Mouse (Mus musculus) intestine, embryonic 14.5 days (tissue): ENCODE measurements at regions not wholly inside any gene's neighbourhood (a gene's known extent, or its start where the extent isn't known, plus 50 kb on each side); places are given as distances from the start of the nearest gene placed in this dataset.

Experiments used
- ATAC-seq: fragments of 200-750 bp; cut with Nextera tagmentation; replicated peaks from 2 replicates; pipeline ENCODE4 v1.8.0; 2017; ENCODE audit warnings: low read depth, moderate number of reproducible peaks, moderate TSS enrichment, moderate library complexity; ENCODE audit not compliant: low FRiP score, low TSS enrichment
- DNase-seq: peaks from one replicate; pipeline ENCODE4 v3.0.0-alpha.2; 2018; ENCODE audit warnings: low spot score
- H3K27ac ChIP-seq: fragments of 300-500 bp; sonication (generic); 2 replicates; pipeline ENCODE4 v1.5.1; 2014; ENCODE audit warnings: low read depth, mild to moderate bottlenecking, control low read depth
- H3K27me3 ChIP-seq: fragments of 300-500 bp; sonication (generic); replicated peaks from 2 replicates; pipeline ENCODE4 v1.6.1; 2014; ENCODE audit warnings: low read length, control low read depth; ENCODE audit not compliant: control insufficient read depth, insufficient read depth
- H3K36me3 ChIP-seq: fragments of 300-500 bp; sonication (generic); 2 replicates; pipeline ENCODE4 v1.6.1; 2014; ENCODE audit warnings: low read length, control low read depth; ENCODE audit not compliant: control insufficient read depth, insufficient read depth
- H3K4me1 ChIP-seq: fragments of 300-500 bp; sonication (generic); replicated peaks from 2 replicates; pipeline ENCODE4 v1.6.1; 2014; ENCODE audit warnings: low read length, control low read depth, mixed read lengths; ENCODE audit not compliant: control insufficient read depth, insufficient read depth
- H3K4me2 ChIP-seq: fragments of 300-500 bp; sonication (generic); 2 replicates; pipeline ENCODE4 v1.6.1; 2014; ENCODE audit warnings: low read length
- H3K4me3 ChIP-seq: fragments of 300-500 bp; sonication (generic); 2 replicates; pipeline ENCODE4 v1.5.1; 2014; ENCODE audit warnings: low read depth, low read length, control low read depth, mixed read lengths
- H3K9ac ChIP-seq: fragments of 300-500 bp; sonication (generic); 2 replicates; pipeline ENCODE4 v1.6.1; 2014; ENCODE audit warnings: mild to moderate bottlenecking, low read length
- H3K9me3 ChIP-seq: fragments of 300-500 bp; sonication (generic); 2 replicates; pipeline ENCODE4 v1.6.1; 2016; ENCODE audit warnings: low read length, control low read depth; ENCODE audit not compliant: control insufficient read depth
- WGBS: fragments of 180-500 bp; shearing (Covaris S2); extraction: QIAGEN DNeasy Blood & Tissue Kit; methylation state at CpG from one replicate; pipeline ENCODE4 v1.1.7; 2014; 5-methylcytosine and 5-hydroxymethylcytosine counted together

DNA sequence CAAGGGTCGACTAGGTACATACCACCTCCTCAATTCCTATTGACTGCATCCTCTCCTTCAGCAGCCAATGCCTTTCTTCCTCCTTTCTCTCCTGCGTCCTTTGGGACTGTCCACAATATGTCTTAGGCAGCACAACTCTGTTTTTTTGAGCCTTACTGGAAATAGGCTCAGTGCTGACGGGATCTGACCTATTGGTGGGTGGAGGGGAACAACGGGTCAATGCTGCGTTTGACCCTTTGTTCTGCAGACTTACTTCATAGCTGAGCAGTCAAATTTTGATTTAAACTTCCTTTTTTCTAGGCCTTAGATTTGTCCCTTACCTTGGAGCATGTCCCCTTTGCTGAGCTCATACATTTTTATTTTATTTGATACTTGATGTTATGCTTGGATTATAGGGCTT, 103.4 kb downstream of the Gm10295 start:
- no peak for ATAC-seq

DNA sequence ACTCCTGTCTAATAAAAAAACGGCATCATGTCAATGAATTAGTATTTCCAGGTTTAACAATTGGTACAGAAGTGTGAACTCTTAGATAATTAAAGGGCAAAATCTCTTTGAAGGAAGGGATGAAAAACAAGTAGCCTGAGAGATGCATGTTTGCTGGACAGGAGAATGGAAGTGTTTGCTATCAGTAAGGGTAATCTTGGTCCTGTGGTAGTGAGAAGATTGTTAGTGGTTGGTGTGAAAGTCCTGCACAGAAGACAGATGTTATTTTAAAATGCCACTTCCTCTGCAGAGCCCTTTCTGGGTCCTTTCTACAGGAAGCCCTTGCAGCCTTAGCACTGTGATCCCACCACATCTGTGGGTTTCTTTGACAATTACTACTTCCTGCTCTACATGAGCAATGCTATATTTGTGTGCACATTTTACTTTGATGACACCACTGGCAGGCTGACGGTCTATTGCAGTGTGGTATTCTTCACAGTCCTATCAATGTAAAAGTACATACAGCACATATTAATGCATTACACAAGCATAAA, 108.8 kb downstream of the Gm10295 start:
- H3K4me1 ChIP-seq: no peaks in the 10 kb centered on the region
- H3K27ac ChIP-seq: no peak overlapping the region
- H3K36me3 ChIP-seq: no peaks in the 10 kb centered on the region
- H3K9ac ChIP-seq: no peak overlapping the region
- no peaks in the 10 kb centered on the region for H3K27me3 ChIP-seq
- H3K9me3 ChIP-seq: no peaks in the 10 kb centered on the region
- no peak for ATAC-seq
- no peak overlapping the region for H3K4me3 ChIP-seq
- no peak overlapping the region for H3K4me2 ChIP-seq
- DNase-seq: no peak
- 71% methylated on average over 2 of the region's 2 CpGs for WGBS

More for the DNA sequence above, 103.4 kb downstream of the Gm10295 start:
- Histone ChIP-seq H3K9me3 (no peaks in the 10 kb centered on the region), H3K27me3 (no peaks in the 10 kb centered on the region), H3K9ac (no peak overlapping the region), H3K27ac (no peak overlapping the region), H3K4me3 (no peak overlapping the region), H3K4me1 (no peaks in the 10 kb centered on the region), H3K4me2 (no peak overlapping the region), H3K36me3 (no peaks in the 10 kb centered on the region)
- DNase-seq: no peak
- 72% methylated on average over 5 of the region's 5 CpGs for WGBS

DNA sequence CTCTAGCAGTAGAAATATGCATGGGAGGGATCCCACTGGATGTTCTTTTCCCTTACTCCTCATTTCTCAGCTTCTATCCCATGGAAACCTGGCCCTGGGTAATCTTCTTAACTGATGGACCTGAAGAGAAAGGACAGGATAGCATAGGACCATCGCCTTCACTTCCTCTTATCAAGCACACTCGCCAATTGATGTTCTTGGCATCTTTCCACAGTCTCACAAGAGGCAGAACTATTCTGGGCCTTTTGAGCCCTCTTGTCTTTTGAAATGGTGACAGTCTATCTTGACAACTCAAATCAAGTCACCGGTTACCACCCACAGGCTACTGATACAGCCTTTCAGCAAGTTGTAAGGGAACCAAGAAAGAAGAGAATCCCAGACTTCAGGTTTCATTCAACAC, 112.1 kb downstream of the Gm10295 start:
- ATAC-seq: no peak
- Histone ChIP-seq H3K9ac (no peak overlapping the region), H3K27me3 (no peaks in the 10 kb centered on the region), H3K4me3 (no peak overlapping the region), H3K4me1 (peaks cover 23% of the 10 kb centered on the region; the same call in 1 of the 2 replicates), H3K27ac (no peak overlapping the region), H3K9me3 (no peaks in the 10 kb centered on the region), H3K36me3 (no peaks in the 10 kb centered on the region), H3K4me2 (no peak overlapping the region)
- 92% methylated on average over 3 of the region's 3 CpGs for WGBS
- DNase-seq: no peak

DNA sequence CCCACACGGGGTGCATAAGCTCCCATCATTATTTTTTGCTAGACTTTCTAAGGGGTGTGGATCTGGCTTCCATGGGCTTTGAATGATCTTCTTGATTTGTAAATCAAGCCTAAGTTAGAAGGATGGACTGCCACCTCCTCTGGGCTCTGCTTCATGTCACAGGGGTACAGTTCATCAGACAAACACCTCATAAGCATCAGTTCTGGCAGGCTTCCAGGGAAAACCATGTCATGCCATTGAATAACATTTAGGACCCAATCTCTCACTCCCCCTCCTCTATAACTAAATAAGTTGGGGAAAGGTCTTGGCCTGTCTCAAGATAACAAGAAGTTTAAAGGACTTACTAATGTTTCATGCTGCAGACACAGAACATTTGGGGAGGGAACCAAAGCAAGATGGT, 115.0 kb downstream of the Gm10295 start:
- Histone ChIP-seq H3K36me3 (no peaks in the 10 kb centered on the region), H3K9ac (no peak overlapping the region), H3K4me3 (no peak overlapping the region), H3K4me1 (peaks cover 39% of the 10 kb centered on the region), H3K27ac (no peak overlapping the region), H3K4me2 (no peak overlapping the region), H3K27me3 (no peaks in the 10 kb centered on the region), H3K9me3 (no peaks in the 10 kb centered on the region)
- no peak for DNase-seq
- 29% methylated on average over 1 of the region's 1 CpGs for WGBS
- no peak for ATAC-seq

DNA sequence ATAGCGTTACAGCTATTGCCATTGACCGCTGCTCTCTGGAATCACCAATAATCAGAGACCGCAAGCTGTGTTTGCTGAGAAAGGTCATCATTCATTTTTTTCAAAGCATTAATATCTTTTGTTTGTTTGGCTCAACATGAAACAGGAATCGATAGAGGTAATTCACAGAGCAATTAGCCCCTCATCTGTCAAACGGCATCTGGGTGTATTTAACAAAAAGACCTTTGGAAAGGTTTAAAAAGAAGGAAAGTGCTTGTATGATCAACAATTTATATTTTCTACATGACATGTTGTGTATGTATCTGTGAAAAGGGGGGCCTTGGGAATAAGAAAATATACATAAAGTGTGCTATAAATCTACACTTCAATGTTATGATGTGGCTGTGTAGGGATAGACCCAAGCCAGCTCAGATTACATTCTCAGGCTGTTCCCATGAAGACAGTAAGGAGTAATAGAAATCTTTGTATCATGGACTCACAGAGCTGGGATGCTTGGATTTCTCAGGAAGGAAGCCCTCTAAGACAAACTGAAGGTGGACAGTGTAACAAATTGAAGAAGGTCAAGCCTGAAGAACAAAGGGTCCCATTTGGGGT, 117.0 kb downstream of the Gm10295 start:
- no peak overlapping the region for H3K9ac ChIP-seq
- peak overlapping the region; percentile 47 for H3K27ac ChIP-seq
- ATAC-seq (no peak), DNase-seq (no peak)
- peaks cover 47% of the 10 kb centered on the region for H3K4me1 ChIP-seq
- H3K4me2 ChIP-seq: peak overlapping the region; percentile 32
- WGBS: 22% methylated on average over 5 of the region's 5 CpGs
- no peaks in the 10 kb centered on the region for H3K36me3 ChIP-seq
- H3K27me3 ChIP-seq: no peaks in the 10 kb centered on the region
- no peaks in the 10 kb centered on the region for H3K9me3 ChIP-seq
- no peak overlapping the region for H3K4me3 ChIP-seq

DNA sequence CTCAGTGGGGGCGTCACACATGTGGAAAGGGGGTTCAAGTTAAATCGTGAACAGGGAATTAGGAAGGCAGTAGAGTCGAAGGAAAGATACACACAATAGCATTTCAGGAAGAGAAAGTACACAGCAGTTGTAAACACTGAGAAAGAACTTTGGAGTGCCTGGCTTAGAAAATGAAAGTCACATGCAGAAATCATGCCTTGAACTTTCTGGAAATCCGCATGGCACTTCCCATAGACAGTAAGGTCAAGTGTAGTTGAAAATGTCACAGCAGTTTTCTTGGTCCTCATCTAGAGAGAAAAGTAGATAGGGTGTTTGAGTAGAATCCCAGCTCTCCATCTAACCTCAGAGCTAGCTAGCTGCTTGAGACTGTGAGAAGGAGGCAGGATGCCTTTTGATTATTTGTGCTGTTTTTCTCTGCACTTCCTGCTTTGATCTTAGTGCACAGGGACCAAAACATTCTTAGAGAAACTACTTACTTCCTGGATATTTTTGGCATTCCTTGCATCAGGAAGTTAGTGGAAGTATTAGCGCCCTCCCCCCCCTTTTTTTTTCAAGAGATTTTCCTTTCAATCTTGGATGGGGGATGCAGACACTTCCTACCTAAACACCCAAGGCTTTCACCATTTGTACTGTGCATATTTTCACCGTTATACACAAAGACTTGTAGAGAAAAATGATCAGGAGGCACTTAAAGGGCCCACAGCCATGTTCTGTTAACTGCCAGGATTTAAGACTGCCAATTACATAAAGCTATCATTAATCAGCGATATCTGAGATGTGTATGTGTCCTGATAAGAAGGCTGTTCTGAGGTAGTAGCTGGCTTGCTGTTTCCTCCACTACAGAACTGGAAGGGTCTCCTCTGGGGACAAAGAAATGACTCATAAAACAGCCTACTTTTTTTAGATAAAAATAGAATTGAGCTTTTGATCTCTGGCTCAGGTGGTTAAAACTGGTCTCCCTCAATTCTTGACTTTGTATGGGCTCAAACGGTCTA, 118.2 kb downstream of the Gm10295 start:
- DNase-seq (no peak), ATAC-seq (no peak)
- WGBS: 65% methylated on average over 8 of the region's 8 CpGs
- Histone ChIP-seq H3K9me3 (no peaks in the 10 kb centered on the region), H3K36me3 (no peaks in the 10 kb centered on the region), H3K4me2 (no peak overlapping the region), H3K9ac (no peak overlapping the region), H3K27ac (peak overlapping the region; percentile 9; the same call in 1 of the 2 replicates), H3K4me3 (no peak overlapping the region), H3K27me3 (no peaks in the 10 kb centered on the region), H3K4me1 (peaks cover 47% of the 10 kb centered on the region)

DNA sequence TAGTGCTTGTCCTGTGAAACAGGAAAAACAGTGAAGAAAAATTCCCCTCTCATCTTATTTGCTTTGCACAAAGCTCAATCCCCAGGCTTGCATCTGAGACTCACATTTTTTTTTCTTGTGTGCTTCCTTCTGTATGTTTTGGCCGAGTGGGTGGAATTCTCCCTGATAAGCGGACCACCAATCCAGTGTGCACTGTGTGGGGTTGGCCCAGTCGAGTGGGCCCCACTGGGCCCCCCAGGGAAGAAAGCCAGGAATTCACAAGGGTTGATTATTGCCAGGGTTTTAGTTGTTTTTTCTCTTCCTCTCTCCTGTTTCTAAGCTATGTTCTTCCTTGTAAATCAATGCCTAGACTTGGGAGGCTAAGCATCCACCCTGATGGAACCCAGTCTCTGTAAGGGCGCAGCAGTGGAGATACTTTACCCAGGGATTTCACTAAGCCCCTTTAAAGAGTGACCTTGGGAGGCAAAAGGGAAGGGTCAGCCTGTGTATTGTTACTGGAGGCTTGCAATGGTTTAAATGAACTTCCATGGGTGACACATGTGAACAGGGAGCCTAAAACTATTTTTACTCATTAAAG, 120.3 kb downstream of the Gm10295 start:
- Histone ChIP-seq H3K36me3 (no peaks in the 10 kb centered on the region), H3K4me3 (no peak overlapping the region), H3K4me2 (no peak overlapping the region), H3K27me3 (no peaks in the 10 kb centered on the region), H3K27ac (no peak overlapping the region), H3K4me1 (peaks cover 41% of the 10 kb centered on the region), H3K9me3 (no peaks in the 10 kb centered on the region), H3K9ac (no peak overlapping the region)
- 38% methylated on average over 4 of the region's 4 CpGs for WGBS
- DNase-seq (no peak), ATAC-seq (no peak)

DNA sequence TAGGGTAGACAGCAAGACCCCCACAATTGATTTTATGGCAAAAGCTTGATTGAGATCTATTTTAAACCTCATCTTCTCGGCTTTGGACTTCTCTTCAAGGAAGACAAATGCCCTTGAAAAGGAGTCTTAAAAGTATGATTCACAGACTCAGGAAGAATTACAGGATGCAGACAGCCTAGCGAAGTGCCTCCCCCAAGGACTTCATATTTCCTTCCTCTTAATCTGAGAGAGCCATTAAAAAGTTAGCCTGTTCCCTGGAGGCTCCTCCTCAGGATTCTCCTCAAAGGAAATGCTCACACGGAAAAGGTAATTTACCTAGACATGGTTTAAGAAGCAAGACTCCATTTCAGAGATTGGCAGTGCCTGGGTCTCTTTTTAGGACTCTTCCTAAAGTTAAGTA, 122.1 kb downstream of the Gm10295 start:
- WGBS: 54% methylated on average over 3 of the region's 3 CpGs
- Histone ChIP-seq H3K36me3 (no peaks in the 10 kb centered on the region), H3K27me3 (no peaks in the 10 kb centered on the region), H3K4me2 (no peak overlapping the region), H3K27ac (peak overlapping the region; percentile 9; the same call in 1 of the 2 replicates), H3K4me1 (peaks cover 28% of the 10 kb centered on the region), H3K9me3 (no peaks in the 10 kb centered on the region), H3K9ac (no peak overlapping the region), H3K4me3 (no peak overlapping the region)
- ATAC-seq (no peak), DNase-seq (no peak)
